Mouse (Mus musculus) ZHBTc4 (cell line): Measurements from ENCODE around the gene Ddx19b.
"Not testable (repeated sequence)": the region's sequence is repeated elsewhere in the genome, so short reads cannot be mapped to it uniquely, and the experiment has no call there.

Experiments
- DNase-seq: peaks from one replicate; pipeline ENCODE4 v3.0.0-alpha.2; 2011; ENCODE audit warnings: low read depth, low spot score

Ddx19b gene

DNA sequence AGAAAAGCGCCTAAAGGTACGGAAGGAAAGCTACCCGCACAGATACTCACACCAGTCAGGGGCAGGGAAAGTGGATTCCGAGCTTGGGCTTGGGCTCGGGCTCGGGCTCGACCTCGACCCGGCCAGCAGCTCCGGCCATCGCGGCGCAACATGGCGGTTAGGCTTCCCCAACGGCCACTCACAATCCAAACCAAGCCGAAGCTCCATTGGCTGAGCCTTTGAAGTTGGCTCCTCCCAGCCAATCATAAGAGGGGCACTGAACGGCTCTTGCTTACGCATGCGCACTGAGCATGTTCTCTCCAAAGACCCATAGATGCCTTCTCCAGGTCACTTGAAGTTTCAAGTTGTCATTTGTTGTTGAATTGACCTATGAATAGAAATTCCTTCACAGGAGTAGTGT, at the start of gene Ddx19b:
TSS of gene Ddx19b (minus strand) at position 180 of the 400 bp plus-strand sequence.
- peak; percentile 83 for DNase-seq

DNA sequence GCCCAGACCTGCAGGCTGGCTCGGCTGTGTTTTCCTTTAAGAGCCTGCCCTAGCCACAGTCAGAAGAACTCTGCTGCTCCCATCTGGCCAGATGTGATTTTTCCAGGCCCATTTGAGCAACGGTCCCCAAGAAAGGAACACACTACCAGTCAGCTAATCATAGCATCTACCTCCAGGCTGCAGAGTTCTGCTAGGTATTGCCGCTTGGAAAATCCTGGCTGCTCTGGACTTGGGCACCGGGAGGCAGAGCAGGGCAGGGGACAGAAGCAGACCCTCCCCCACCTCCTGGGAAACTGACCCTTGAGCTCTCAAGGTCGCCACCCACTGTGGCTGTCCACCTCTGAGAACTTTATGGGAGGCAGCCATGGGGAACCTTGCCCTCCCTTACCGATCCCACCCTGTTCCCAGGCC, 48.3 kb upstream of the Ddx19b start:
- peak; percentile 61 for DNase-seq

DNA sequence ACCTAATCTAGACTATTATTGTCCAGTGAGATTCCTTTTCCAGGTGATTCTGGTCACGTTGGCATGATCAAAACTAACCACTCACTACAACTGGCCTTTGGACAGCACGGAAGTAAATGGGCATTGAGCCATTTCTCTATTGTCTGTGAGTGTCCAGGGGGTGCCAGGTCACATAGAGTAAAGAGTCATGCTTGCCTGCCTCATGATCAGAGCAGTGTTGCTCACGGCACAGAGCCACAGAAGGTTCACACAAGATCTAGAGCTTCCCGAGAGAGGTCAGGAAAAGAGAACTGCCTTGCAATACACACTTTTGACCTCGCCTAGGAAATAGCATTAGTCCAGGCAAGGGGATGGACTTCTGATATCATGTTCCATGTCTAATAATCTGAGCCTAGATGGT, 47.9 kb upstream of the Ddx19b start:
- DNase-seq = no peak

DNA sequence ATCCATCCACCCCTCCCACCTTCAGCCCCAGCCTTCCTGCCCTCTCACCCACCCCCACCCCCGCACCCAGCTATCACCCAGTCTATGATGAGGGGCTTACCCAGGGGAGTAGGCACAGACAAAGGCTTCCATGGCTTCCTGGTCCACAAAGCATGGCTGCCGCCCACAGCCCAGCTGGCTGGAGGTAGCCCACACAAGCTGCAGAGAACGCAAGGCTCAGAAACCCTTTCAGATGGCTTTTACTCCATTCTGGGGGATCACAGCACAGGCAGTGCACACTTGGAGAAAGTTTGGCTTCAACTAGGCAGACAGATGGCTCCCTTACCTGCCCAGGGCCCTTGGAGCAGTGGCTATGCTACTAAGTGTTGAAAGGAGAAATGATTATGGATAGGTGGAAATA, 44.4 kb upstream of the Ddx19b start:
- DNase-seq = no peak

DNA sequence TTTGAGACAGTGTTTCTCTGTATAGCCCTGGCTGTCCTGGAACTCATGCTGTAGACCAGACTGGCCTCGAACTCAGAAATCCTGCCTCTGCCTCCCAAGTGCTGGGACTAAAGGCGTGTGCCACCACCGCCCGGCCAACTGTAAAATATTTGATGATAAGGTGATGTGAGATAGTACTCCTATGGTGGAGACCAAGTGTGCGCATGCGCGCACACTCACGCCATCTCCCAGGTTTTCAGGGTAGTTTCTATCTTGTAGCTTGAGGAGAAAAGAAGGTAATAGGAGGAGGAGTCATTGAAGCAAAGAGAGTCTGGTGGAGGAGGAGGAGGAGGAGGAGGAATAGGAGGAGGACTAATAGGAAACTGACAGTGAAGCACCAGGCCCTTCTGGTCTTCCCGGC, 37.1 kb upstream of the Ddx19b start:
- DNase-seq = not testable (repeated sequence)

DNA sequence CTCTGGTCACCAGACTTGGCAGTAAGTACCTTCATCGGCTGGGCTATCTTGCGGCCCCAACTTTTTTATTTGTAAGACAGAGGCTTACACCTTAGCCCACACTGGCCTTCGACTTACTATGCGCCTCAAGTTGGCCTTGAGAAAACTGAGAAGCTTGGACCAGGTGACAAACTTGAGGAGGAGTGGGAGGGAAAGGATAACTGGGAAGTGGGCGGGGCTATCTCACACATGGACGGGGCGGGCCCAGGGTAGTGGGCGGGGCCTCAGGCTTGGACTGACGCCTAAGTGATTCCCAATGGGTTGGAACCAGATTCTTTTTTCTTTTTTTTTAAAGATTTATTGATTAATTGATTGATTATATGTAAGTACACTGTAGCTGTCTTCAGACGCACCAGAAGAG, 35.9 kb upstream of the Ddx19b start:
- peak; percentile 86 for DNase-seq

DNA sequence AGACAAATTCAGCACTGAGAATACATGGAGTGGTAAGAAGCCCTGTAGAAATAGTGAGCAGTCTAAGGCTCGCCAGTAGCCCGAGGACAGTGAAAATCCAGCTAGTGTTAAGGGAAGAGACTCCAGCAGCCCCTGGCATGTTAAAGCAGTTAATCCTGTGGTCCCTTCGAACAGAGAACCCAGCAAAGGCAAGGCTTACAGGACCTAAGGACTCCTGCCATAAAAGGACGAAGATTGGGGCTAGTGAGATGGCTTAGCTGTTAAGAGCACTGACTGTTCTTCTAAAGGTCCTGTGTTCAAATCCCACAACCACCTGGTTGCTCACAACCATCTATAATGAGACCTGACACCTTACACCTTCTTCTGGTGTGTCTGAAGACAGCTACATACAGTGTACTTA, 34.8 kb upstream of the Ddx19b start:
- no peak for DNase-seq

DNA sequence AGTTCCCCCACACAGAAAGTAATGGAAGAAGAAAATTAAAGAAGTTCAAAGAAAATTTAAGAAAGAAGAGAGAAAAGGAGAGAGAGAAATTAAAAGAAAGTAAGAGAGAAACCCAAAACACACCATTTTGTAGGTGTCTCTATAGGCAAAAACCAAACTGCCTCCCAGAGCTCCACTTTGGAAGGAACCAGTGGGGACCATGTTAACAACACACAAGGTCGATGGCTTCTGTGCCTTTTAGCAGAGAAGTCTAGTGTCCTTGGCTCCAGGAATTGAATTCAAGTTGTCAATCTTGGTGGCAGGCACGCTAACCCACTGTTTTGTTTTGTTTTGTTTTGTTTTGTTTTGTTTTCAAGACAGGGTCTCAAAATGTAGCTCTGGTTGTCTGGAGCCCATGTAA, 31.3 kb upstream of the Ddx19b start:
- DNase-seq = no peak

DNA sequence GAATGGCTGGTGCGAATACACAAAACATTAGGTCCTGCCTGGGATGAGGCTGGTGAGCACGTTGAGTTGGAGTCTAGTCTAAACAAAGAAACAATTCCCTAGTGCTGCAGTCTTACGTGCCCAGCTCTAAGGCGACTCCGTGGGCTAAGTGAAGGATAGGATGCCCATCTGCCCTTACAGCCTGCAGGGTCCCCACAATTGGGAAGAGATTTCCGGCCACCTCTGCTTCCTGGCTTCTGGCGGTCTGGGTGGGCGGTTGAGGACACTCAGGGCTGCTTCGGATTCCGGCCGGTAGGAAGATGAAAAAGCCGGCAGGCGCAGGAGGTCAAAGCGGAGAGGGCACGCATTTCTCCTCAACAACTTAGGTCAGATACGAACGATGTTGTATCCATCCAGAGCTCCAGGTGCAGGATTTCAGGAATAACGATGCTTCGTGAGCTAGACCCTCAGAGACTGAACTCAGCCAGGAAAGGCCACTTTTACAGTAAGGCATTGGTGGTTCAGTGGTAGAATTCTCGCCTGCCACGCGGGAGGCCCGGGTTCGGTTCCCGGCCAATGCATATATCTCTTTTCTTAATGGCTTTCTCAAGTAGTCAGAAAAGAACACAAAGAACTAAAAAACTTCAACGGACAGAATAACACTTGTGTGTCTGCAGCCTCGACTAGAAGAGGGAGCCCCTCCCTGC, 30.7 kb upstream of the Ddx19b start:
- peak; percentile 93 for DNase-seq

DNA sequence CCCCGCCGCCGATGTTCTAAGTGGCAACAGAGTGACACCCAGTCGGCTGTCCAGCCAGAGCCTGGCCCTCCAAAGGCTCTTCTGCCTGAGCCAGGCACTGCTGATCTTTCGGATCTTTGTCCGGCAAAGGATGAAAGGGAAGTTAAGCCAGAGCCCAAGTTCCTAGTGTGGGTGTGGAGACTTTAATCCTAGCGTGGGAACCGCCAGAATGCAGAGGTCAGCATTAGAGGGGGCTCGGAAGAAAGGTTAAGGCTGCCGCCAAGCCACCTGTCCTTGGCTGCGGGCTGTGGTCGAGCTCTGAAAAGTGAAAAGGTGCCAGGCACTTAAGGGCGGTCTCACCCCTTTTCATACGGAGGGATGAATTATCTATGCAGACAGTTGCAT, 30.1 kb upstream of the Ddx19b start:
- DNase-seq = peak; percentile 53

DNA sequence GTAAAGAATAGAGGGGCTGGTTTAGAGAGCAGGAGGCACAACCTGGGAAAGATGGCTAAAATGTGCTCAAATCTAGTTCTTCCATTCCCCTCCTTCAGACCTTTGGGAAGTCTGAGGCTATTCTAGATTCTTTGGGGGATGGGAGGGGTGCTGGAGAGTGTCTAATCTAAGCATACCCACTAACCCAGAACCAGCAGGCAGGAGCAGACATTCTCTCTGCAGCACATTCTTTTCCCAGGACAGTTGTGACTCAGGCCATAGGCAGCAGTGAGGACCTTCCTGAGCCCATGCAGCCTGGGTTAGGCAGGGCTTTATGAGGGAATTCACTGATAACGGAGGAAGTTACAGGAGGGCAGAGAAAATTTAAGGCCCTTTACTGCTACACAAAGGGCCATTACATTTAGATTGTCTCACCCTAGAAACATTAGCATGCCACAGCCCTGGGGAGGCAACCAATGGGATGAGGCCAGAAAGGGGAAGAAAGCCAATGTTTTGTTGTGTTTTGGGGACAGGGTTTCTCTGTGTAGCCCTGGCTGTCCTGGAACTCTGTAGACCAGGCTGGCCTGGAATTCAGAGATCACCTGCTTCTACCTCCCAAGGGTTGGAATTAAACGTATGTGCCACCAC, 27.5 kb upstream of the Ddx19b start:
- peak; percentile 49 for DNase-seq

DNA sequence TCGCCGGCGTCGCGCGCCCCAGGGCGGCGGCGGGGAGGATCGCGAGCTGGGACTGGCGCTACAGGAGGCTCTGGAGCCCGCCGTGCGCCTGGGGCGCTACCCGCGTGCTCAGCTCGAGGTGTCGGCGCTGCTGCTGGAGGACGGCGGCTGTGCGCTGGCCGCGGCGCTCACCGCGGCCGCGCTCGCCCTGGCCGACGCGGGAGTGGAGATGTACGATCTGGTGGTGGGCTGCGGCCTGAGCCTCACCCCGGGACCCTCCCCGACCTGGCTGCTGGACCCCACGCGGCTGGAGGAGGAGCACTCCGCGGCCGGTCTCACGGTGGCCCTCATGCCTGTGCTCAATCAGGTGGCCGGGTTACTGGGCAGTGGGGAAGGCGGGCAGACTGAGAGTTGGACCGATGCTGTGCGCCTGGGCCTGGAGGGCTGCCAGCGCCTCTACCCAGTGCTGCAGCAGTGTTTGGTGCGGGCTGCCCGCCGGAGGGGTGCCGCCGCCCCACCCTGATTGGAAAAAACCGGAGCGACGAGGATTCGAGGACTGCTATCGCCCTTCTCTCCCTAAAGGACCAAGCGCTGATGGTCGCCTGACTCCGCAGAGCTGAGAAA, 25.2 kb upstream of the Ddx19b start:
- peak; percentile 71 for DNase-seq

DNA sequence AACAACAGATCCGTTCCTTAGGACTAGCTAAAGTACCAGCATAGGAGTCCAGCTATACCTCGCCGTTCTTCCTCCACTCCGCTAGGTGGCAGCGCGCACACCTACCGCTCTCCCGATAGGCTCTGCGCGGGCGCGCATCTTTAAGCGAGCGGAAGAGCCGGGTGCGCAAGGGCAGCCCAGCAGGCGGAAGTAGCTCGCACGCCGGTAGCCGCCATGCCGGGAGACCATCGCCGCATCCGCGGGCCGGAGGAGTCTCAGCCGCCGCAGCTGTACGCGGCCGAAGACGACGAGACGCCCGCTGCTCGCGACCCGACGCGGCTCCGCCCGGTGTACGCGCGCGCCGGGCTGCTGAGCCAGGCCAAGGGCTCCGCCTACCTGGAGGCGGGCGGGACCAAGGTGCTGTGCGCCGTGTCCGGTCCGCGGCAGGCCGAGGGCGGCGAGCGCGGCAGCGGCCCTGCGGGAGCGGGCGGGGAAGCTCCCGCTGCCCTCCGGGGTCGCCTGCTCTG, 24.7 kb upstream of the Ddx19b start, which contains the start of gene Exosc6:
TSS of gene Exosc6 (plus strand) at position 182 of the 506 bp plus-strand sequence.
- DNase-seq = peak; percentile 98

DNA sequence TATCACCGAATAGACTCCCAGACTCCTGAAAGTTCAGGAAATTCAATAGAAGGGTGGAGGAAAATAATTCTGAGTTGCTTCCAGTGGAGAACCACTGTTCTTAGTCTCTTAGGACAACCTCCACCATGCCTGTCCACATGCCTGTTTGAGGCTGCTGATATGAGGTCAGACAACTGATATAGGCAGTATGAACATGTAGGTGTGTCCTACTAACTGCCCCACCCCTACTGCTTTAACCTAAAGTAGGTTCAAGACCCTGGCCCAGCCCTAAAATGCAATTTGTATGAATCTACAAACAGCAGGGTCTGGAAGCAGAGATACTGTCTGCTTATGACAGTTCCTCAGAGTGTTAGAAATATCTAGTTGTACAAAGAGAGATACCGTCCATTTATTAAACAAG, 24.1 kb upstream of the Ddx19b start:
- DNase-seq = no peak

DNA sequence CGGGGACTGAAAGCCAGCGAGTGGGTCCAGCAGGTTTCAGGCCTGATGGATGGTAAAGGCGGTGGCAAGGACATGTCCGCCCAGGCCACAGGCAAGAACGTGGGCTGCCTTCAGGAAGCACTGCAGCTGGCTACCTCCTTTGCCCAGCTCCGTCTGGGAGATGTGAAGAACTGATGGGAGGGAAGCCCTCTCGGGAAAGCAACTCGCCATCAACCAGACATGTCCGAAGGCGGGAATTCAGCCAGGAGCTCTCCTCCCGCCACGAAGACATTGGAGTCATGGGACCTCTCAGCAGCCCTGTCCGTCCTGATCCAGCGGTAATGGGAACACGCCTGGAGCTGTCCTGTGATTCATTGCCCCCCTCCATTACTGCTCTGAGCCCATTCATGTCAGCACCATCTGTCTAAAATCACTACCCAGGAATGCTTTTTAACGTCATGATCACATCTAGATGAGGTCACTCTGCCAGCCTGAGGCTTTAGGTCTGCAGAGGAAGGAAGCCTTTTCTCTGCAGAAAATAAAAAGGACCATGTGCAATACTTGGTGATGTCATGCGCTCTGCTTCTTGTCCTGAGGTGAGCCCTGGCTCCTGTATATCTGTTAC, 23.6 kb upstream of the Ddx19b start:
- DNase-seq = no peak

DNA sequence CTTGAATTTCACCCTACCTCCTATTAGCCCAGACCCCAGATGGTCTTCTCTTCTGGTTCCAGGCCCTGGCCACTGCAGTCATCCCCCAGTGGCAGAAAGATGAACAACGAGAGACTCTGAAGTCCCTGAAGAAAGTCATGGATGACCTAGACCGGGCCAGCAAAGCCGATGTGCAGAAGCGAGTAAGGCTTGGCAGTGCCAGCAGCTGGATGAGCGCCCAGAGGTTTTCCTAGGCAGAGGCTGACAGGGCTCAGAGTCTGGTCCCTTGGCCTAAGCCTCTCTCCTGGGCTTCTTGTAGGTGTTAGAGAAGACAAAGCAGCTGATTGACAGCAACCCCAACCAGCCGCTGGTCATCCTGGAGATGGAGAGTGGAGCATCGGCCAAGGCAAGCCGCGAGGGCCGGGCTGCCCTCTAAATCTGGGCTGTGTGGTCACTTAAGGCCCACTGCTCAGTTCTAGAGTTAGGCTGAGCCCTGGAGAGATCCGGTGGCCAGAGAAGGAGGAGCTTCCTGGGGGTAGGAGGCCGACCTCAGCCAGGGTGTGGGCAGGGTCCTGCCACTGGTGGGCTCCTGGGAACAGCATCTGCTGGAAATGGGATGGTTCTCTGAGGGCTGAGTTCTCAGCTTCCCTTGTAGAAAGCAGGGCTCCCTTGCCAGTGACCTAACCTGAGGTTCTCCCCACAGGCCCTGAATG, 22.4 kb upstream of the Ddx19b start:
- DNase-seq = no peak

DNA sequence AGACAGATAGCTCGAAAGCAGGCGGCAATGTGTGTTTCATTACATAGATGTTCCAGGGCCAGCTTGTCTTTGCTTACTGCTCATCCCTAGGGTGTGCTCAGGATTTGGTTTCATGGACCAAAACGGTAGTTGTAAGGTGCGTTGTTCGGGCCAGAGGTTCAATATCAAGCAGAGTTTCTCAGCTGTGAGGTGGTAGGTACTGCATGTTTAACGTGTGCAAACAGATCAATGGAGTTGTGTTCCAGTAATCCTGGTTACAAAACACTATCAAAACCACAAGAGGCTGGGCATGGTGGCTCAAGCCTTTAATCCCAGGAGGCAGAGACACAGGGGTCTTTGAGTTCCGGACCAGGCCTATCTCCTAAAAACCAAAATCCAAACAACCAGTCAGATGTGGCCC, 17.6 kb upstream of the Ddx19b start:
- no peak for DNase-seq

DNA sequence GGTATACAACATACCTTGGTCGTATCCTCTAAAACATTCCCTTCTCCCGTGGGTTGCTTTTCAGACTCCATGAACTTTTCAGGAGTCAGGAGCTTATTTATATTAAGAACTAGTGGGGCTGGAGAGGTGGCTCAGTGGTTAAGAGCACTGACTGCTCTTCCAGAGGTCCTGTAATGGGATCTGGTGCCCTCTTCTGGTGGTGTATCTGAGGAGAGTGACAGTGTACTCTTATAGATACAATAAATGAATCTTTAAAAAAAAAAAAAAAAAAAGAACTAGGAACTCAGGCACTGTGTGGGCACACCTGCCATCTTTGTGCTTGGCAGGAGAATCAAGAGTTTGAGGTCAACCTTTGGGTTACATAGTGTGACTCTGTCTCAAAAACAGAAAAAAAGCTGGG, 17.1 kb upstream of the Ddx19b start:
- DNase-seq = no peak

DNA sequence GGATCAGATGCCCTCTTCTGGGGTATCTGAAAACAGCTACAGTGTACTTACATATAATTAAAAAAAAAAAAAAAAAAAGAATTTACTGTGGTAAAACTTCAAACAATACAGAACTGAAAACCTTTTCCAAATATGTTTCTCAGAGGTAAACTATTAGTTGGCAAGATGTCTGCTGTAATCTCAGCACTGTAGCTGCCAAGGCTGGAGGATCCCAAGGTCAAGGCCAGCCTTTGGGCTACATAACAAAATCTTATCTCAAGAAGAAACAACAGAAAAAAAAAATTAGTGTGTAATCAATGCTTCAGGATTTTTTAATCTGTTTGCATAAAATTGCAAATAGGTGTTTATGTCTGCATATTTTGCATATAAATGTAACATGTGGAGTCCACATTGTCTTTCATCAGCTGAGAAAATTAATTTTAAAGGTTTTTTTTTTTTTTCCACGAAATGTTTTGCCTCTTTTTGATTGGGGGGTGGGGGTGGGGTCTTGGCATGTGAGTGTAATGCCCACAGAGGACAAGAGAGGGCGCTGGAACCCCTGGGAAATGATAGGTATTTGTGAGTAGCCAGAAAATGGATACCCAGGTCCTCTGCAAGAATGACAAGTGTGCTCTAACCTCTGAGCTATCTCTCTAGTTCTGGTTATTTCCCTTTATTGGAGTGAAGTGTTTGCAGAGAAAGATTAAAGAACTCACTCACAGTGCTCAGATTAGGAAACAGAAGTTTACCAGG, 12.6 kb upstream of the Ddx19b start:
- peak; percentile 66 for DNase-seq

DNA sequence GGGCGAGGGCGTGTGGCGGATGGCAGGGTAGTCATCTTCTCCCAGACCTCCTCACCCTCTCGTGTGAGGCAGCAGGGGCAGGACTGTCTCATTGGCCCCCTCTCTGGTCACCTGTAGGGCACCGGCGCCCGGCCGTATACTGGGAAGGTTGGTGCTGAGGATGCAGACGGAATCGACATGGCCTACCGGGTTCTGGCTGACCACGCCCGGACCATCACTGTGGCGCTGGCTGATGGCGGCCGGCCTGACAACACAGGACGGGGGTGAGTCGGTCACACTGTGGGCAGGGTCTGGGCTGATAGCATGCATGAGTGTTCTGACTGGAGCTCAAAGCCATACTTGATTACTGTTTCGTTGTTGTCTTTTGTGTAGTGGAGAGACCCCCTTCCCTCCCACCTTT, 11.0 kb upstream of the Ddx19b start:
- no peak for DNase-seq

DNA sequence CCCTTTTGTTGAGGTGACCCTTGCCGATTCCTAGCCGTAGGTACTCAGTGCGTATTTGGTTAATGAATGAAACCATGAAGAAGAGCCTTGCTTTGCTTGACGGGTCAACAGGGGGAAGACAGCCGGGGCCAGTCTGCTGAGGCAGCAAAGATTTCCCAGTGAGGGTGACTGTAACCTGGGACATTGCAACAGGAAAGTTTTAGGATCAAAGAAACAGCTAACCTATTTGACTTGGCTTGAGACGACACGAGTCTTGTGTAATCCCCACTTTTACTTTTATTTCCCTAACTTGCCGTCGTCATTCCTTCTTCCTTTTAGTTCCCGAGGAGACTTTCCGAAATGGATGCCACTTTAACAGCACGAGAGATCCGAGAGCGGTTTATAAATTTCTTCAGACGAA, 5.0 kb upstream of the Ddx19b start:
- DNase-seq = no peak
